Mouse (Mus musculus): ENCODE measurements around the gene Gnpat.
A peak's percentile ranks its signal among the peaks of the same experiment; 100 is the strongest.

The Gnpat gene

DNA sequence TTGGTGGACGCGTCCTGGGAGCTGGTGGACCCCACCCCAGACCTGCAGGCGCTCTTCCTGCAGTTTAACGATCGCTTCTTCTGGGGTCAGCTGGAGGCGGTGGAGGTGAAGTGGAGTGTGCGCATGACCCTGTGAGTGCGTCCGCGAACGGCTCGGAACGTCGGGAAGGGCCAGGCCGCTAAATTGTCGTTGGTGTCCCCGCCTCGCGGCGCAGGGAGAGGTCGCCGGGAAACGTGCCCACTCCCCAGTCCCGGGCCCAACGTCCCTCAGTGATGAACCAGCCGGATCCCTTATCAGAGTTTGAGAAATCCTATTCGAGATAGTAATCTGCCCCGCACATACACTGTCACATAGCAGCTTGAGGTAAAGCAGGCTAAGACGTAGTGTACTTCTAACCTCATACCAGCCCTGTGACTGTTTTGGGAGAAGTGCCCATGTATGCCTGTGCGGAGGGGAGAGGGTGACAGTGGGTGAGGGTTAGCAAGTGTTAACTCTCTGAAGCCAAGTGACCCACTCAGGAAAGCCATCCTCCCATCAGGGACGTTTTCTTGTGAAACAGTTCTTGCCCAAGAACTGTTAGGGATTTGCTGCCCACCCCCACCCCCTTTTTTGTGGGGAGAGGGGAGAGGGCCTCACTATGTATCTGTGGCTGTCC, 35.5 kb downstream of the Gnpat start:
- peak in 1 of 2 experiments; percentile 7 for DNase-seq (ENCODE audit: low read depth in 2 of 2, low spot score in 2 of 2)

DNA sequence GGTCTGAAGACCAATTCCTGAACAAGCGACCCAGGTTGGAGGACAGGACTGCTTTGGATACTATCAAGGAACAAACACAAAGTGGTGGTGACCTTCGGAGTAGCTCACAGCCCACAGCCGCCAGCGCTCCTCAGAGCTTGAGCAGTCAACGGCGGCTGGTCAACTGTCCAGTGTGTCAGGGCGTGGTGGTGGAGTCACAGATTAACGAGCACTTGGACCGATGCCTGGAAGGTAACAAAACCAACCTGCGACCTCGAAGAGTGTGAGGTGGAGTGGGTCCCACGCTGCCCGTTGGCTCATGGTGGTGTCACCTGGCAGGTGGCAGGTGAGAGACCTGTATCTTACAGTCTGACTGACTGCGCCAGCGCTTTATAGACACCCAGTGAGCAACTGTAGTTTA, 40.4 kb downstream of the Gnpat start:
- no peak for DNase-seq (ENCODE audit: low read depth in 2 of 2, low spot score in 2 of 2)

DNA sequence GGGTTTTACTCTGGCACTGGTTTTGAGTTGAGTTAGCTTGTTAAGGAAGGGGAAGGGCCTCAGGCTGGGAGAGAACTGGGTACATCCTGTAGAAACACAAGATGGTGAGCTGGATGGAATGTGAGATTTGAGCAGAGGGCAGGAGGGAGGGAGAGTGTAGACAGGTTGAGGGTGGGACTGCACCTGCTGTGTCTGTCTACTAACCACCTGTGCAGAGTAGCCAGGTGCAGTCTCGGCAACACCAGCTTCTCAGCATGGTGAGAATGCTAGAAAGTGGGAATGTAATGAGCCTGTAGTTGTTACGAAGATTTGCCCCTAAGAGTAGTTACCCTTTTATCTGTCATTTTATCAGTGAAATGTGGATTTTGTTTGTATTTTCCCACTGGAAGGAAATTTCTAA, 42.6 kb downstream of the Gnpat start:
- DNase-seq (ENCODE audit: low read depth in 2 of 2, low spot score in 2 of 2) = no peak

DNA sequence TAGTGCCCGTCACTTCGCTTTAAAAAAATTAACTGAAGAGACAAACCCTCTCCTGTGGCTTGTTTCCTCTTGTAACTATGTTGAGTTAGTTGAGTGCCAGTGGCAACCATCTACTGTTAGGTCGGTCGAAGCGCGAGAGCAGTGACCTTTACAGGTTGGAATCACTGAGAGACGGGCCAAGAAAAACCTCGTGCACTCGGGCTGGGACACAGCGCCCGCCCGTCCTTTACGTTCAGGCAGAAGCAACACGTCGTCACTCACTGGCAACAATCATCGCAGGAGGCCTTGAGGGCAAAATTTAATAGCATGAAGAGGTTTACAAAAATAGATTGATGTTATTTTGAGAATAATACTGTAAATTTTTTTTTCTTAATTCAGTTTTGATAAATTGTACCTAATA, 47.1 kb downstream of the Gnpat start:
- DNase-seq (ENCODE audit: low read depth in 2 of 2, low spot score in 2 of 2) = no peak

DNA sequence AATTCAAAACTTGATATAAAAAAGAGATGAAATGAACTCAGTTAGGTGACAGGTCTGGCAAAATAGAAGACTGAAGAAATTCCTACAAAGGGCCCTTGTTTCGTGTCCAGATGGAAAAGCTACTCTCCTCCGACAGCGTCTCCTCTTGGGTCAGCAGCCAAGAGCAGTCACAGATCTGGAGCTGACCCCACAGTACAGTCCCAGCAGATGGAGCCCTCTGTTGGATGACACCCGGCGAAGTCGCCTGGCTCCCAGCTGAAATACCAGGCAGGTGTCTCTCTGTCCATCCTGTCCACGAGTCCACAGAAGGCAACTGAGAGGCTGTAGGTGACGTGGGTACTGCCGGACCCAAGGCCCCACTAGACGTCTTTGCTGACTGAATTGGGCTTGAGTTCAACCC, 47.5 kb downstream of the Gnpat start:
- no peak for DNase-seq (ENCODE audit: low read depth in 2 of 2, low spot score in 2 of 2)

DNA sequence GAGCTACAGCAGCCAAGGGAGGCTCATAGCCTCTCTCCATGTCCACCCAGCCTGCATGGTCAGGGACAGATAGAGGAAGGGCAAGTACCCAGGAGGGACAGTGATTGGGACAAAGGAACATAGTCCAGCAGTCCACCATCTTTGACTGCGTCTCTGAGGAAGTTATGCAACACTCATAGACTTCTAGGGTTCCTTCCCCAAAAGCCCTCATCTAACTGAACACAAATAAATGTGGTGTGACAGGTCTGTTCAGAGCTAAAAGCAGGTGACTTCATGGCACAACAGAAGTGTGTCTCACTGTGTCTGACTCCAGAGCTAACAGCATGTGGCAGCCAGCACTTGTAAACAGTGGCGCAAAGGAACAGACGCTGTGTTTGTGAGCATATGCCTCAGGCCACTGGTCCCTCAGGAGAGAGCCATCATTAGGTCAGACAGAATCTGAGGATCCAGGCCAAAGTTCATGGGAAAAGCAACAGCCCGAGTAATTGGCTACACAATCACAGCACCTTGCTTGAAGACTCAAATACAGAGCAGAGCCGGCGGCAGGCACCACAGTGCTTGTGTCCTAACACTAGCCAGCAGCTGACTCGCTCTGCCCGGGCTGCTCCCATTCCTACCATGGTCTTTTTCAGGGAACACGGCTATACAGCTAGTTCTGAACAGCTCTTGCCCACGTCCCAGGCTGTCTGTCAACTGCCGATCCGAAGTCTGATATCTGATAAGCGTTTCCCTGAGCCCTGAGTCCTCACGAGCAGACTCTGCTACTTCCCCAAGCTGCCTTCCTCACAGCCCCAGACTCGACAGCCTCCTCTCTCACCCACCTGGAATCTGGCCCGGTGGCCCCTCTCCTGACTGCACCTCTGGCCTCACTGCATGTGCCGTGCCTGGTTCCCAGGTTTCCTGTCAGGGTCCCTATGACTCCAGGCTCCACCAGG, 49.4 kb downstream of the Gnpat start:
- no peak for DNase-seq (ENCODE audit: low read depth in 2 of 2, low spot score in 2 of 2)

DNA sequence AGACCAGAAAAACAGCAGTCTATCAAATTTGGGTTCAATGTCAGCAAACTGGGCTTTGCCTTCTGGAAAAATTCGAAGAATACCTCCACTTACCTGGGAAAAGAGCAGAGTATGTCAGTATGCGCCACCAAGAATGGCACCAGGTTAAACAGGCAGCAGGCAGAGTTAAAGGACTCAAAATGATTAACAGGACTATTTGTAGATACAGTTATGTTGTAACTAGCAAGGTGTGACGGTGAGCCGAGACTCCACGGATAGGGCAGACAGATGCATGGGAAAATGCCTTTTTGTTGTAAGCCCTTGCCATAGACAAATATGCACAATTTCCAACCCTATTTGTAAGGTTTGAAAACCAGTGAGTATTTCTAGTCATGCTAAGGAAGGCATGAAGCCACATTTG, 51.2 kb downstream of the Gnpat start:
- DNase-seq (ENCODE audit: low read depth in 2 of 2, low spot score in 2 of 2) = no peak

DNA sequence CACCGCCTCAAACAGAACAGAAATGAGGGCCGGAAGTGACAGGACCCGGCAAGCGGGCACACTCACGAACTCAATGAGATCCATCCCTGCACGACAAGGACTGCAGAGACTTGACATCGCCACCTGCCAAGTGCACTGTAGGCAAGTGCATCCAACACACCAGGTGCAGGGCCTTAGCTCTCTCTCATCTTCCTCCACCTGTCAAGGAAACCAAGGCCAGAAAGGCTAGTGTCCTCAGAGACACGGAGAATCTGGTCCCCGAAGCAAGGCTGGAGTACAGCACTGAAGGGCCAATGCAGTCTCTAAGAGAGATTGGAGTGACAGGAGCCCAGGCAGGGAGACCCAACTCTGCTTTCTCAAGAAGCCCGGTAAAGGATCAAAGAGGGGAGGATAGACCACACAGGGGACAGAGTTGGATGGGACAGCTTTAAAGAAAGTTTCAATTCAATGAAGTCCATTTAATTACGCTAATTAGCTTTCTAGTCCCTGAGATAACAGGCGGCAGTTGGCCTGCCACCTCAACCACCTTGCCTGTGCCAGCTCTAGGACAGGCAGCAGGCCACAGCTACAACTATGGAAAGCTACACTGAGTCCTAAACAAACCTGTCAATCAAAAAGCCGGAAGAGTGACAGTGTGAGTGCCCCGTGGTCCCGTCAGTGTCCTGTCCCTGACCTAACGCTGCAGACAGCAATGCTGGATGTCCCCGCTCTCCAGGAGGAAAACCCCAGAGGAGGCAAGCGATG, 55.1 kb downstream of the Gnpat start:
- DNase-seq (ENCODE audit: low read depth in 2 of 2, low spot score in 2 of 2) = no peak

DNA sequence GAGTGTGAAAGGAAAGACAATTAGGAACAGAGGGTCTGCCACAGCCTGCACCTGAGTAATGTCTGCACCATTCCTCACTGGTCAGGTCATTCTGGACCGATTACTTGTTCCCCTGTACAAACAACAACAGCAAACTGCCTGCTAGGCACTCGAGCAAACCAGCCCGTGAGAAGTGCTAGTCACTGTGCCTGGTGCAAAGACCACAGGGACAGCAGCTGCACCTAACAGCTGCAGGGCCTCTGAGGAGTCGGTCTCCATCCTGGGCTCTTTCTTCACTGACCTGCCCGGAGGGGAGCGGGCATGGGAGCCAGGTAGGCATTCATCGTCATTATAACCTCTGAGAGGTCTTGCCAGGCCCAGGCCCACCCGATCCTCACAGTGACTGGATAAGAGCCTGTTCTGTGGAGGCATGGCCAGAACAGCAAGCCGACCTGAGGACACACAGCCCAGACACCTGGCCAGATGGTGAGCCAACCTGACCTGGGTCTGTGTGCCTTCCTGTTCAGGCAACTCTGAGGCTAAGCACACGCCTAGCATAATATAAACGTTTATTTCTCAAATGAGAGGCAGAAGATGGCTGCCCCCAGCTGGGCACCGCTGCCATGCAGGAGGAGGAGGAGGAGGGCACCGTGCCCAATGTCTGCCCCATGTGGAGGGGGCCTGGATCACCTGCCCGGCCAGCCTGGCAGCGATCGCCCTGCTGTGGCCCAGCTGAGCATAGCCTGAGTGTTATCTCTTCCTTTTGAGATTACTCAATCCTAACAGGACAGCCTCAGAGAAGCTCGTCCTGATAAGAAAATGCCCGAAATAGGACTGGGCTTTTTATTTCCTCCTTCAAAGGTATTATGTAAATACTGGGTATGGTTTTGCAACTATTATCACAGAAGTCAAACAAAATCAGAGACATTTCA, 58.8 kb downstream of the Gnpat start:
- DNase-seq (ENCODE audit: low read depth in 2 of 2, low spot score in 2 of 2) = no peak

DNA sequence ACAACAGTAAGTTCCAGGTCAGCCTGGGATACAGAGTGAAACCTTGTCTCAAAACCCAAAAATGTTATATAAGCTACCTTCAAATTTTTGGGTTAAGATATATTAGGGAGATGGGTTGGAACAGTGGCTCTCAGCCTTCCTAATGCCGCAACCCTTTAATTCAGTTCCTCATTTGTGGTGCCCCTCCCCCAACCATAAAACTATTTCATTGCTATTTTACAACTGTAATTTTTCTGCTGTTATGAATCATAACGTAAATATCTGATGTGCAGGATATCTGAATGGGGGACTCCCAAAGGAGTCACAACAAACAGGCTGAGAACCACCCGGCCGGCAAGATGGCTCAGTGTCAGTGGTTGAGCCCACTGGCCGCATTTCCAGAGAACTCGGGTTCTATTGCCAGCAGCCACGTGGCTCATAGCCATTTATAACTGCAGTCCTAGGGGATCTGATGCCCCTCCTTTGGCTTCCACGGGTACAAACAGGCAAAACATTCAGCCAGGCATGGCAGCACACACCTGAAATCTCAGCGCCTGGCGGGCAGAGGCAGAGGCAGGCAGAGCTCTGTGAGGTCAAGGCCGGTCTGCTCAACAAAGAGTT, 59.8 kb downstream of the Gnpat start:
- no peak for DNase-seq (ENCODE audit: low read depth in 2 of 2, low spot score in 2 of 2)

DNA sequence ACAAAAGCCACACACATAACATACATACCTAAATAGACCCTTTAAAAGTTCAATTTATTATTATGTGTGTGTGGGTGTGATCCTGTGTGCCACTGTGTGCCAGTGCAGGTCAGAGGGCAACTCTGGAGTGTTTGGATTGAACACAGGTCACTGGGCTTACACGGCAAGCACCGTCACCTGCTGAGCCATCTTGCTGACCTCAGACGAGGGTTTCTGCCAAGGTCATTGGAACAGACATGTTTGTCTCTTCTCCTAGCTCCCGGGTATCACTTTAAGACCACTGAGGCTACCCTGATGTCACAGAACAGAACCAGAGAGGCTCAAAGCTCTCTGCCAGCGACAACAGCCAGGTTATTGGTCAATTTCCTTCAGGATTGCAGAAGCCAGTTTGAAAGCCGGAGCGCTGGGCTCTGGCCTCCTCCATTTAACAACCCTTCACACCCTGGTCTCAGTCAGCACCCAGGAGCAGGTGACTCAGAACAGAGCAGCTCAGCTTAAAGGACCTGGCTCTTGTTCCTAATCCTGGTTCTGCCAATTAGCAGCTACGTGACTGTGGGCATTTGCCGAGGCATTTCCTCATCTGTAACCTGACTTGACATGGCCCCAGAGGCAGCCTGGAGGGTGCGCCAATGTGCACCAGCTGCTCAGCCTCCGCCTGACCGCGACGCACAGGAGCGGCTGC, 61.3 kb downstream of the Gnpat start:
- no peak for DNase-seq (ENCODE audit: low read depth in 2 of 2, low spot score in 2 of 2)

DNA sequence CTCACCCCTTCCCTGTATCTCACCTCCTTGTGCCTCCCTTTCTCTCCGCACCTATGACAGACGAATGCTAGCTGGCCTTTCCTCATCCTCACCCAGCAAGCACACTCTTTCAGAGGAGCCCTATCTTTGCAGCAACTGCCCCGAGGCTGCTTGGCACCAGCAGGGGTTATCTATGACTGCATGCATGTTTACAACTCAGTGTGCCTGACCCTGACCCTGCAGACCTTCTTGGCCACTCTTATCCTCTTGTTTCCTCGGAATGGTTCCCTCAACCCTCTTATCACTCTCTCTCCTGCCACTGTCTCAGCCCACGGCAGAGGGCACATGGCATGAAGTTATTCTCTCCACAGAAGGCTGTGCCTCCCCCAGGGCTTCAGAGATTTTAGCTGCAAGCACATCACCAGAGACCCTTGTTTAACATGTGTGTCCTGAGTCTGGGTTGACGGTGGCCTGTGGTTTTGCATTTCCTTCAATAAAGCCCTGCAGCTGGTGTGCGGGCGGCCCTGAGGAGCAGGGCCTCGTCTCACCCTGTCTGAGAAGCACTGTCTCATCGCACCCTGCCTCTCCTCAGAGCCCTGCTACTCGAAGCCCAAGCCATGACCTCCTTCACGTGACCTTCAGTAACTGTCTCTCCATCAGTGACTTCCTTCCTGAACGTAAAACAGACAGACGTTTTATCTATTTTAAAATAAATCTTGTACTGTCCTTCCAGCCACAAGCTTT, 62.9 kb downstream of the Gnpat start:
- no peak for DNase-seq (ENCODE audit: low read depth in 2 of 2, low spot score in 2 of 2)

DNA sequence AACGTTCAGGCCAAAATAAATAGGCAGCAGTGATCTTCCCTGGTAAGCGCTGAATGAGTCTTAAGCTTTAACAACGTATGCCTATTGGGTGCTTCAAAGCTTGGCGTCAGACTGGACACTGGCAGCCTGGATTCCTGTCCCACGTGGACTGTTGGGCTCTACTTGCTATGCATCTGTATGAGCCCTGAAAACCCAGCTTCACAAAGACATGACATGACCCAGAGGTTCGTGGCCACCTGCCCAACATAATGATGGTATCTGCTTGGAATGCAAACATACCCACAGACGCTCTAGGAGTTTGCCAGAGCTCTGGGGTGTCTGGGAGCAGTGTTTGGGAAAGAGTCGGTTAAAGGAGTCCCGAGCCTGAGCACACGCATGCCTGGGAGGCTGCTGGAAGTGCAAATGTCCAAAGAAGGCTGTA, 63.5 kb downstream of the Gnpat start:
- DNase-seq (ENCODE audit: low read depth in 2 of 2, low spot score in 2 of 2) = no peak

DNA sequence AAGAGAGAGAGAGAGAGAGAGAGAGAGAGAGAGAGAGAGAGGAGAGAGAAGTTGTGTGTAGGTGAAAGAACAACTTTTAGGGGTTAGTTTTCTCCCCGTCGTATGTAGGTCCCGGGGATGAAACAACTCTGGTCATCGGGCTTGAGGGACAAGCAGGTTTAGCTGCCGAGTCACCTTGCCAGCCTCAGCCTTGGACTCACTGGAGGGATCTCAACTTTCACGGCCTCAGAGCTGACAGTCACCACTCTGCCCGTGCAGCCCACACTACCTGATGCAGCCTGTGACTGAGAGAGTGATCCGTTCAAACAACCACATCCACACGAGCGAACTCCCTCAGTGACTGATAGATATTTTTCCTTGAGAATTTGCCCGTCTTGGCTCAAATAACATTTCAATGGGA, 66.2 kb downstream of the Gnpat start:
- no peak for DNase-seq (ENCODE audit: low read depth in 2 of 2, low spot score in 2 of 2)

DNA sequence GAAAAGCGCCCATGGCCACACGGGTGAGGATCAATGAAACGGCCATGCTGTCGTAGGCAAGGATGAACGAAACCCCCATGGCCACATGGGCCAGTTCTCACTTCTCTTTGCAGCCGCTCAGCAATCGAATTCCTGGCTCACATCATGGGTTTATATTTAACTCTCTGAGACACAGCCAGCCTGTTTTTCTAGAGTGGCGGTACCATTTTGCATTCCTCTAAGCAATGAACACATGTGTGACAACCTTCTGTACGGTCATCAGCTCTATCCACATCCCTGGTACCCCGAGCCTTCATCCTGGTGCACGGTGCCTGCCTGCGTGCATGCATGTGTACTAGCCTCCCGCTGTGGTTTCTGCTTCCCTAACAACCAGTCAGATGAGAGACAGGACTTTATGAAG, 67.3 kb downstream of the Gnpat start:
- DNase-seq (ENCODE audit: low read depth in 2 of 2, low spot score in 2 of 2) = no peak

DNA sequence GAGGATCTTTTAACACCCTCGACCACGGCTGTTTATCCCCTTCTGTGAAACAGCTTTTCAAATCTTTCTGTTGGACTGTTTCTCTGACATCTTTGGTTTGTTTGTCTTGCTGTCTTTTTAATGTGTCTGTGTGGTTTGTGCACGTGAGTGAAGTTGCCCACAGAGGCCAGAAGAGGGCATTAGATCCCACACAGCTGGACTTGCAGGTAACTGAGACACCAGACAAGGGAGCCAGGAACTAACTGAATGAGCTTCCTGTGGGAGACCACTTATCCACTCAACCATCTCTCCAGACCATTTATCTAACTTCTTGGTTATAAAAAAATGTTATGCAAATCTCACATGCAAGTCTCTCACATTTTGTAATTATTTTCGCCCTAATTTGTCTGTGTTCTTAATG, 67.8 kb downstream of the Gnpat start:
- no peak for DNase-seq (ENCODE audit: low read depth in 2 of 2, low spot score in 2 of 2)

DNA sequence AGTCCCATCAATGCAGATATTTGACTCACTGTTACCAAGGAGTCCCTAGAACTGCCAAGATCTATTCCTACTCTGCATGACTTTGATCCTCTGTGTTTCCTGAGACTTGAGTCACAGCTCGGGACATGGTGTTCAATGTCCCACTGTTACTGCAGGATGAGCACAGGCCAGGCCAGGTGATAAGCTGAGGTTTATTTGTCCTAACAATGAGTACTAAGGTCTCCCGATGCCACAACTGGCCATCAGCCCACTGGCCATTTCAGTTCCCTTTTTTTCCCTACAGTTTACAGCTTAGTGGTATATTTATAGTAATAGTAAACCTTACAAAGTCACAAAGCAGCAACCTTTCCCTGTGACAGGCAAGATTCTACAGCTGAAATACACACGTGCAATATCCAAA, 69.6 kb downstream of the Gnpat start:
- DNase-seq (ENCODE audit: low read depth in 2 of 2, low spot score in 2 of 2) = no peak

DNA sequence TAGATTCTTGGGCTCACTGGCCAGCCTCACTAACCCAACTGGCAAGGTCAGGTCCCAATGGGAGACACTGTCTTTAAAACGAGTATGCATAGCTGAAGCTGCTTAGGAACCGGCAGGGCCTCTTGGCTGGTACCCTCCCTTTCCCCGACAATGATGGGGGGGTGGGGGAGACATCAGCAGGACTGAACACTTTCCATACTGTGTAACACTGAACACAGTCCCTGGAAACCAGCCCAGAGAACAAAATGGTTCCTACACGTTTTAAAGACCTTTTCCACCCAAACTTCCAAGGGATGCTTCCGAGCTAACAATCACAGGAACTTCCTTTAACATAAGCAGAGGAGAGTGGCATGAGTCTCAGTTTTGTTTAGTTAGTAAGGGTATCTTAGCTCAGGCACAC, 72.3 kb downstream of the Gnpat start:
- DNase-seq (ENCODE audit: low read depth in 2 of 2, low spot score in 2 of 2) = no peak

DNA sequence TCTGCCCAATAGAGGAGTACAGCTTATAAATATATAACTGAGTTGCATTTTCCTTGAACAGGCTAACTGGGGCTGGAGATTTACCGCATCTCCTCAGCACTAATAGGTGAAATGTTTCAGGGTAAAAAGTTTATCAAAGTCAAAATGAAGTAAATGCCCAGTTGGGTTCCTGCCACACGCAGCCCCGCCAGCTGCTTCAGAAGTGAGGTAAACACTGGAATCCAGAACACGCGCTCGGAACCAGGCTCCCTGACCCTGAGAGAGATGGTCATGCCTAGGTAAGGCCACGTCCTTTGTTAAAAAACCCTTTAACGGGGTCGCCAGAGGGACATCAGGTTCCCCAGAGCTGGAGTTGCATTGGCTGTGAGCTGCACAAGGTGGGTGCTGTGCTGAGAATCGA, 73.9 kb downstream of the Gnpat start:
- DNase-seq (ENCODE audit: low read depth in 2 of 2, low spot score in 2 of 2) = no peak
